Mouse (Mus musculus): ENCODE data around the gene Eppin. TPM values are rescaled to one million over a fixed set of nuclear protein-coding genes. Genes with fewer than 3 reads are reported as not detected.

Gene Eppin
- not detected in 4 replicates for total RNA-seq (2023; ENCODE audit: inconsistent age)

GRCm38 (mm10) chr2:164593494-164593893 lies at the start of gene Eppin:
TSS of gene Eppin (minus strand) at chr2:164593594.

GRCm38 (mm10) chr2:164638696-164639095 lies 45.3 kb upstream of the Eppin start, which contains the start of gene Wfdc16:
TSS of gene Wfdc16 (minus strand) at chr2:164638796.

GRCm38 (mm10) chr2:164613471-164613870 lies 20.1 kb upstream of the Eppin start, which contains the start of the genes Wfdc6b and Wfdc8:
TSS of gene Wfdc6b (plus strand) at chr2:164613522.
TSS of gene Wfdc8 (minus strand) at chr2:164613626.

GRCm38 (mm10) chr2:164585025-164585725 lies 8.2 kb downstream of the Eppin start, which contains the start of gene Wfdc6a:
TSS of gene Wfdc6a (minus strand) at chr2:164585447.

GRCm38 (mm10) chr2:164573359-164573758 lies 20.0 kb downstream of the Eppin start, which contains the start of gene Spint3:
TSS of gene Spint3 (minus strand) at chr2:164573459.

GRCm38 (mm10) chr2:164562391-164563188 lies 30.8 kb downstream of the Eppin start, which contains the start of gene Wfdc2:
TSS of gene Wfdc2 (plus strand) at chr2:164562413.

Other genes with a start within 250 kb of the Eppin start
- gene Slpi, start 204.5 kb downstream of the Eppin start, total RNA-seq (2023; ENCODE audit: inconsistent age): 6.4 to 8.2 TPM (median 6.7 TPM) in 4 replicates
- gene Rbpjl, start 190.5 kb downstream of the Eppin start, total RNA-seq (2023; ENCODE audit: inconsistent age): 0.24 to 0.69 TPM (median 0.34 TPM) in 4 replicates
- 0.35 to 0.83 TPM (median 0.39 TPM) in 3 of 4 replicates, not detected in the other for gene Matn4, start 188.4 kb downstream of the Eppin start, total RNA-seq (2023; ENCODE audit: inconsistent age)
- 173 to 196 TPM (median 177 TPM) in 4 replicates for gene Sdc4, start 149.7 kb downstream of the Eppin start, total RNA-seq (2023; ENCODE audit: inconsistent age)
- gene Sys1, start 136.6 kb downstream of the Eppin start, total RNA-seq (2023; ENCODE audit: inconsistent age): 52.1 to 63.2 TPM (median 59.2 TPM) in 4 replicates
- gene Gm20458, start 132.6 kb downstream of the Eppin start, total RNA-seq (2023; ENCODE audit: inconsistent age): 2.1 to 5.1 TPM in 2 of 4 replicates, not detected in the others
- gene Trp53tg5, start 119.9 kb downstream of the Eppin start, total RNA-seq (2023; ENCODE audit: inconsistent age): not detected in 4 replicates
- 5.2 to 7.2 TPM (median 6.9 TPM) in 4 replicates for gene Dbndd2, start 107.5 kb downstream of the Eppin start, total RNA-seq (2023; ENCODE audit: inconsistent age)
- 69.4 to 79.5 TPM (median 75.7 TPM) in 4 replicates for gene Pigt, start 96.1 kb downstream of the Eppin start, total RNA-seq (2023; ENCODE audit: inconsistent age)
- gene Wfdc2, start 31.2 kb downstream of the Eppin start, total RNA-seq (2023; ENCODE audit: inconsistent age): not detected in 4 replicates
- gene Spint3, start 20.1 kb downstream of the Eppin start, total RNA-seq (2023; ENCODE audit: inconsistent age): not detected in 4 replicates
- gene Wfdc6a, start 8.1 kb downstream of the Eppin start, total RNA-seq (2023; ENCODE audit: inconsistent age): not detected in 4 replicates
- gene Wfdc6b, start 19.9 kb upstream of the Eppin start, total RNA-seq (2023; ENCODE audit: inconsistent age): not detected in 4 replicates
- gene Wfdc8, start 20.0 kb upstream of the Eppin start, total RNA-seq (2023; ENCODE audit: inconsistent age): not detected in 4 replicates
- gene Wfdc16, start 45.2 kb upstream of the Eppin start, total RNA-seq (2023; ENCODE audit: inconsistent age): not detected in 4 replicates
- not detected in 4 replicates for gene Wfdc10, start 62.5 kb upstream of the Eppin start, total RNA-seq (2023; ENCODE audit: inconsistent age)
- not detected in 4 replicates for gene Wfdc9, start 63.0 kb upstream of the Eppin start, total RNA-seq (2023; ENCODE audit: inconsistent age)
- not detected in 4 replicates for gene Wfdc11, start 80.5 kb upstream of the Eppin start, total RNA-seq (2023; ENCODE audit: inconsistent age)
- gene Wfdc13, start 91.5 kb upstream of the Eppin start, total RNA-seq (2023; ENCODE audit: inconsistent age): not detected in 4 replicates
- gene Spint4, start 104.9 kb upstream of the Eppin start, total RNA-seq (2023; ENCODE audit: inconsistent age): not detected in 4 replicates
- gene Spint5, start 121.7 kb upstream of the Eppin start, total RNA-seq (2023; ENCODE audit: inconsistent age): not detected in 4 replicates
- gene Wfdc3, start 152.3 kb upstream of the Eppin start, total RNA-seq (2023; ENCODE audit: inconsistent age): not detected in 4 replicates
- gene Dnttip1, start 152.4 kb upstream of the Eppin start, total RNA-seq (2023; ENCODE audit: inconsistent age): 35.3 to 43.4 TPM (median 39.6 TPM) in 4 replicates
- gene Ube2c, start 176.3 kb upstream of the Eppin start, total RNA-seq (2023; ENCODE audit: inconsistent age): 2.6 to 4.9 TPM (median 3.6 TPM) in 4 replicates
- gene Tnnc2, start 186.4 kb upstream of the Eppin start, total RNA-seq (2023; ENCODE audit: inconsistent age): not detected in 4 replicates
- gene Snx21, start 192.2 kb upstream of the Eppin start, total RNA-seq (2023; ENCODE audit: inconsistent age): 0.60 to 1.5 TPM (median 0.69 TPM) in 4 replicates
- 57.2 to 73.3 TPM (median 63.9 TPM) in 4 replicates for gene Acot8, start 211.3 kb upstream of the Eppin start, total RNA-seq (2023; ENCODE audit: inconsistent age)
- 3.1 to 4.3 TPM (median 3.6 TPM) in 4 replicates for gene Zswim3, start 211.5 kb upstream of the Eppin start, total RNA-seq (2023; ENCODE audit: inconsistent age)
- gene Zswim1, start 229.1 kb upstream of the Eppin start, total RNA-seq (2023; ENCODE audit: inconsistent age): 7.8 to 9.8 TPM (median 8.5 TPM) in 4 replicates
- 0.69 to 0.74 TPM in 2 of 4 replicates, not detected in the others for gene Spata25, start 234.9 kb upstream of the Eppin start, total RNA-seq (2023; ENCODE audit: inconsistent age)
- gene Ctsa, start 239.3 kb upstream of the Eppin start, total RNA-seq (2023; ENCODE audit: inconsistent age): 200 to 233 TPM (median 214 TPM) in 4 replicates
- 4.5 to 5.9 TPM (median 4.9 TPM) in 4 replicates for gene Neurl2, start 239.9 kb upstream of the Eppin start, total RNA-seq (2023; ENCODE audit: inconsistent age)